Mouse (Mus musculus) ES-E14 (cell line): ENCODE data around the gene Olfr653.

Experiments used
- HCFC1 ChIP-seq: IDR thresholded peaks from 2 replicates; pipeline ENCODE4 v1.6.1; 2012; ENCODE audit warnings: low read length, inconsistent platforms, borderline replicate concordance; ENCODE audit not compliant: insufficient read depth
- MAFK ChIP-seq: IDR thresholded peaks from 2 replicates; pipeline ENCODE4 v1.6.1; 2014; ENCODE audit warnings: mild to moderate bottlenecking, low read depth, low read length, inconsistent platforms; ENCODE audit not compliant: insufficient read depth
- ZC3H11A ChIP-seq: IDR thresholded peaks from 2 replicates; pipeline ENCODE4 v1.6.1; 2012; ENCODE audit warnings: low read depth, mild to moderate bottlenecking, inconsistent platforms, low read length, borderline replicate concordance

- TF ChIP-seq ZC3H11A, result peak; percentile 72; the same call in 1 of the 2 replicates
- TF ChIP-seq MAFK, result no peak
- TF ChIP-seq HCFC1, result no peak
Observed at GRCm38 (mm10) chr7:104603173-104603572, 26.1 kb downstream of the Olfr653 start.
